Mouse (Mus musculus) erythroid progenitor cell, adult 5-6 weeks (primary cell): ENCODE data around the gene Ppp1r13b. TPM values are rescaled to one million over a fixed set of nuclear protein-coding genes. Genes with fewer than 3 reads are reported as not detected.

Source experiments
- ATAC-seq: replicated peaks from 2 replicates; pipeline ENCODE4 v1.8.0; 2016; ENCODE audit warnings: moderate number of reproducible peaks, mild to moderate bottlenecking, moderate TSS enrichment, inconsistent platforms; ENCODE audit not compliant: poor library complexity, low FRiP score, severe bottlenecking
- total RNA-seq, 2 experiments: library from RNA; stranded (forward) in 1 of 2; stranded (reverse) in 1 of 2; fragments of 150-400 nt in 1 of 2; fragments of 186-747, 209-891 nt in 1 of 2; gene quantifications; 2 replicates each; pipeline versions ENCODE4 v1.2.3 to v1.2.4; 2015 to 2017; ENCODE audit warnings: low replicate concordance in 2 of 2

Gene Ppp1r13b
- total RNA-seq, 2 experiments from 2014 or later: 6.7 to 14.7 TPM

DNA sequence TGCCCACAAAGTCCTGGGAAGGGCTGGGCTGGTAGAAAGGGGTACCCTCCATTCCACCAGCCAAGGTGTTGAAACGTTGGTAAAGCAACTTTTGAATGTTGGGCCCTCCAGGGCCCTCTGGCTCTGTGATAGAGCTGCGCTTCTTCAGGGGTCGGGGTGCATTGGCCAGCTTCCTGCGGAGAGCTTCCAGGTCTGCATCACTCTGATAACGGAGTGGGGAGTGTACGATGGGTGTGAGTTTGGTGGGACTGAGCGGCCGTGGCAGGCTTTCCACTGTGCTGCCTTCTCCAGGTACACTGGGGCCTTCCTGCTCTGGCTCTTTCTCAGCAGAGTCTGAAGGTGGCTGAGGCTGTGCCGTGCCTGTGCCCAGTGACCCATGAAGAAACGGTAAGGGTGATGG is 74.5 kb downstream of the Ppp1r13b start:
- ATAC-seq: peak; percentile 85

DNA sequence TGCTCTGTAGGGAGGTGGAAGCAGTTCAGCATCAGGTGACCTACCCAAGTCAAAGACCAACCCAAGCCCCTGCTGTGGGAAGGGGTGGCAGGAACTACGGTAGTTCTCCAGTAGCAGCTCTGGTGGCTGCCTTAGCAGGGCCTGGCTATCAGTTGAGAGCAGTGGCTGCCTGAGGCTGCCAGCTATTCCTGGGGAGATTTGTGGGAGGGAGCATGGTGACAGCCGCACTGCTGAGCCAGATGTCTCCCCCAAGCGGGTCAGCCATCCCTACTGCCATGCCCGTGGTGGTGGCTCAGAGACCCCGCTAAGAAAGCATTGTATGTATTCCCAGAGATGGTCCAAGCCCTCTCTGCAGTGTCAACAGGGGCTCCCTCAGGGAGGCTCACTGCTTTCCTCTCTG is 75.3 kb downstream of the Ppp1r13b start:
- ATAC-seq: no peak

DNA sequence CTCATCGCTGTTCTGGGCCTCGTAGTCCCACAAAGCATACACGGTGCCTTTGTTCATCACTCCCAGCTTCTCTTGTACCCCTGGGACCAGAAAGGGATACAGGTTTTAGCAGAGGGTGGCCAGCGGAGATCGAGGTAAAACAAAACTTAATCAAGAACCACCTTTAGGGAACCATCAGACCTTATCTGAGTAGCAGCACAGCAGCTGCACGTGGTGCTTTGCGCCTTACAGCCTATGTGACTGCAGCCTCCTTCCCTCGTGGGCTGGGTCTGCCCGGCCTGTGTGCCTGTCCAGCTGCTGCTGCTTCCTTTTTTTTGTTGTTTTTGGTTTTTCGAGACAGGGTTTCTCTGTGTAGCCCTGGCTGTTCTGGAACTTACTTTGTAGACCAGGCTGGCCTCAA is 77.5 kb downstream of the Ppp1r13b start:
- ATAC-seq: no peak

DNA sequence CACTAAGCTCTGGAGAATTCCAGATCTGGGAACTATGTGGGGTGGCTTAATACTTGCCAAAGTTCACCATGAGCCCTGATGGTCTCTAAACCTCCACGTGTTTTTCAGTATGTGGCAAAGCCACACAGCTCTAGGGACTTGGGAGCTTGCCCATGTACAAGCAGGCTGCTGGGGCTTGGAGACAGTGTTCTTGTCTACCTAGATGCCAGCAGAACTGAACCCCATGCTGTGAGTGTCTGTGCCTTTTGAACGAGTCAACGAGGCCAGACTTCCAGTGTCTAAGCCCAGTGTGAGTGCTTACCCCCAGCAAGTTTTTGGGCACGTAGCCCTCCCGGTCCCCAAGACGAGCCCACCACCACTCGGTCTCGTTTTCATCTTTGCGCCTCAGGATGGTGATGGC is 78.0 kb downstream of the Ppp1r13b start:
- no peak for ATAC-seq

DNA sequence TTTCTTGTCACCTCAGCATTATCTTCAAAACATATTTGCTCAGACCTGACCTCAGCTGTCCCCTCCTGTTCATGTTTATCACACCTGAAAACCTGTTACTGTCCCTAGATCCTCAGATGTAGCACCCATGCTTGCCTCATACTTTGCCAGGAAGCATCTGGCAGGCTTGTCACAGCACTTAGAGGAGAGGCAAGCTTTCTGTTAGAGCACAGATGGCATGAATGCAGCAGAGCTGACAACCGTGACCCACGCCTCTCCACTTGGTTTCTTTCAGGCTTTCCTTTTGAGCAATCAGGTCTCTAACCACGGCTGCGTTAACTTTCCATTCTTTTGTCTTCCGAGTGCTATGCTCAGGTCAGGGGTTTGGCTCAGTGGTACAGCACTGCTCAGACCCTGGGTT is 78.5 kb downstream of the Ppp1r13b start:
- no peak for ATAC-seq

DNA sequence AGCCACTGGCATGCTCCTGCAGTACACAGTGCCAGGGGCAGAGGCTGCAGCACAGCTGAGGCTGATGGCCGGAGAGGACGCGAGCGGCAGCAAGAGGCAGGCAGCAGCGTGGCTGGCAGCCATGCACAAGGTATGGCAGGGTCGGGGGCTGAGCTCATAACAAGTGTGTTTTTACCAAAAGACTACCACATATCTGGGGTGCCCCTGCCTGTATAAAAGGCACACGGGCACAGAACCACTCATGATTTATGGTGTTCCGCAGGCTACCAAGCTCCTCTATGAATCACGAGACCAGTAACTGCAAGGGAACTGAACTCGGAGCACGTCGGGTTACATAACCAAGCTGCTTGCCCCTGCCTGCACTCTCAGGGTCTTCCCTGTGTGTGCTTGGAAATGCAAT is 80.4 kb downstream of the Ppp1r13b start:
- ATAC-seq: no peak

DNA sequence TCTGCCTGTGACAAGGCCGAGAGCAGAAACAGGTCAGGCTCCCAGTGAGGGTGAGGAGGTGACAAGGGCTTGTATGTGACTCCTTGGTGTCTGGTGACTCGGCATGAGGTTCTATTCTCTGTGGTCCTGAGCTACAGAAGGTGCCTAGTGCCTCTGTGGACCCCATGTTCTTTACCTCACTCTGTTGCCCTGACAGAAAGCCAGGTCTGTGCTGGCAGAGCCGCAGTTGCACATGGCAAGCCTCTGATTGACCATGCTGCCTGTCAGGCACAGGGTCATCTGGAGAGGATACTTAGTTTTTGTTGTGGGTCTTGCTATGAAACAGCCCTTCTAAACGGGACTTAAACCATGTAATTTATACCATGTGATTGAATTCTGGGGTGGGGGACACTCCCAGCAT is 86.0 kb downstream of the Ppp1r13b start:
- no peak for ATAC-seq

DNA sequence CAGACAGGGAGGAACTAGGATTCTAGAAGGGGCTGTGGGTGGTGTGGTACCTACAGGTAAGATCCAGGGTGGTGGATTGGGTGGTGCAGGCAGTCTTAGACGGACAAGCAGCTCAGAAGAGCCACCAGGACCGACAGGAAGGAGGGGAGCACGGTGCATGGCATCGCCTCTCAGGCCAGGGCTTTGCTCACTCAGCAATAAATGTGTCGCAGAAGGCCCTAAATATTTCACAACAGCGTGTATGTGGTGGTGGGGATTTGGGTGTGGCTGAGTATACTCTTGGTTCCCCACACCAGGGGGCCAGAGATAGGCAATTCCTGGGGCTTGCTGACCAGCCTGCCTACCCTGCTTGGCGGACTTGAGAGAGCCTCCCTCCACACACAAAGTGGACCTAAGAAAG is 87.2 kb downstream of the Ppp1r13b start:
- ATAC-seq: no peak

DNA sequence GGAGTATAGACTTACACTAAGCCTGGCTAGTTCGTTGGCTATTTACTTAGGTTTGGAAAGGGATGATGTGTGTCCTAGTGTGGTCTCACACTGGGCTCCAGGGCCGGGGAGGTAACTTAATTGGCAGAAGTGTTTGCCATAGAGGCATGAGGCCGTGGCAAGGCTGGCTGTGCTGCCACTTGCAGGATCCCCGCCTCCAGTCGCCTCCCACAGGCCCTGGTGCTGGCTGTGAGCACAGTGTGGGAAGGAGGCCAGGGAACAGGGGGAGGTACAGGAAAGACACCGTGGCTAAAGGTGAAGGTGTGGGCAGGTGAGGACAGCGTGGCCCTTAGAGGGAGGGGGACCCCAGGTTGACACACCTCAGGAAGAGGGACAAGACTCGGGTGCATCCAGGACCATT is 88.0 kb downstream of the Ppp1r13b start:
- no peak for ATAC-seq

DNA sequence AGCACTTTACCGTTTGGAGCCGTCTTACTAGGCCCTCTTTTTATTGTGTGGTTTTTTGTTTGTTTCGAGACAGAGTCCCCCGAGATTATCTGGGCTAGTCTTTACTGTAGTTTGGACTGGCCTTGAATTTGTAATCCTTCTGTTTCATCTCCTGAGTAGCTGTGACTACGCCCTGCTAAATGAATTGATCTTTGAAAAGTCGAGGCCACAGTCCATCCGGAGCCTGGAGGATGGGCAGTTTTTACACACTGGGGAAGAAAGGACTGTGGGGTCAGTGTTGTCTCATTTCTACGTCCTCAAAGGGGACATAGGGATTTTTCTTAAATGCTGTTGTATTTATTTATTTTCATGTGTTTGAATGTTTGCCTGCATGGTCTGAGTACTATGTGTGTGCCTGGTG is 89.9 kb downstream of the Ppp1r13b start:
- ATAC-seq: no peak

DNA sequence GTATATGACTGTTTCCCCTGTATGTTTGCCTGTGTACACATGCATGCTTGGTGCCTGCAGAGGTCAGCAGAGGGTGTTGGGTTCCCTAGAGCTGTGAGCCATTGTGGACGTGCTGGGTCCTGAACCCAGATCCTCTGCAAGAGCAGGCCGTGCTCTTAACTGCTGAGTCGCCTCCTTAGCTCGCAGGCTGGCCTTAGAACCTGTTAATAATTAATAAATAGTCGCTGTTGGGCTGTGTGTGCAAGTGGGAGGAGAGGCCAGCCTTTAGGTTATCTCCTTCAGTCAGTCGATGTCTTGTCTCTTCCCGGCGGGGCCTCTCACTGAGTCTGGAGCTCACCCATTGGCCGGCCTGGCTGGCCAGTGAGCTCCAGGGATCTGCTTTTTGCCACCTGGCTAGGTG is 90.9 kb downstream of the Ppp1r13b start:
- 0 out of 2 replicates have a peak, but pooled peaks have one; percentile 8 for ATAC-seq

DNA sequence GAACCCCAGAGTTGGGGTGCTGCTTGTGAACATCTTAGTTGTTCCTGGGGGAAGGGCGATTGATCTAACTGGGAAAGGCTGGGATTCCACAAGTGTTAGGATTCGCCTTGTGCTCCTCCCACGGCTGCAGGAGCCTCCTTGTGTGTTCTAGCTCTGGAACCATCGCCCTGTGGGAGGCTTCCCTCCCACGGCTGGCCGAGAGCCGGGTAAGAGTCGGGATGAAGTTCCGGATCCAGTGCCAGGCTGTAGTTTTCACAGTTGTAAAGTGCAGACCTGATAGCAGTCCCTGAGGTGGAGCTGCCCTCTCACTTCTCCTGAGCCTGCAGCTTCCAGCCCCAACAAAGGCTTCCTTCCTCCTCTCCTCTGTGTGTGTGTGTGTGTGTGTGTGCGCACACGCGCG is 91.4 kb downstream of the Ppp1r13b start:
- no peak for ATAC-seq

DNA sequence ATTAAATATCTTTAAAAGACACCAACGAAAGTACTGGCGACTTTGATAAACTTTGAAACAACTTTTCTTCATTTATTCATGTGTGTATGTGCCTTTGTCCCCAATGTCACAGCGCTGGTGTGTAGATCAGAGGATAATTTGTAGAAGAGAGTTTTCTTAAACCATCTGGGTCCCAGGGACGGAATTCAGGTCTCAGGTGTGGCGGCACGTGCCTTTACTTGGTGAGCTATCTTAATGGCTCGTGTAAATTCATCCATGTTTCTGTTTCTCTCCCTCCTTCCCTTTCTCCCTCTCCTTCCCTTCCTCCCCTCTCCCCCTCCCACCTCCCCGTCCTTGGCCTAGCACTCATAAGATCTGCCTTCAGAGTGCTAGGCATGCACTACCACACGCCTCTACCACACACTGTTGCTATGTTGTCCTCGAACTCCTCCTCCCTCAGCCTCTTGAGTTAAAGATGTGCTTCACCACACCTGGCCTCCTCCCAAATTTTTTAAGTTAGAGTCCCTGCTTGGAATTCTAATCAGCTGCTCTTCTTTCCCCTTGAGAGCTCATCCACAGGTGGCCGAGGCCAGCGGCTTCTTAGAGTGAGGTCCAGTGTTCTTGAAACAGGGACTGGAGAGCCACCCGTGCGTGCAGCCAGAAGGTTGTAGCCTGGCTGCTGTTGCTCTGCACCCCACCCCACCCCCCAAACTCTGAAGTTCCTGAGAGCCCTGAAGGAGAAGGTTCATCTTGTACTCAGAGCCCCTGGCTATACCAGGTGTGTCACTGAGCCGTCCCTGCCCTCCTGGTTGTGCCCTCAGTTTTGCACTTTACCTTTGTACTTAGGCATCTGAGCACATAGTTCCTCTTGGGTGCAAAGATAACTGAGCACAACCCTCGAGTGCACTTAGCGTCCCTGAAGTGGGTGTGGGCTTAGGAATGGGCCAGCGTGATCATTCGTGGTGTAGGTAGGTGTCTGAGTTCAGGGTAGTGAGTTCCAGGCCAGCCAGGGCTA is 92.8 kb downstream of the Ppp1r13b start:
- no peak for ATAC-seq

DNA sequence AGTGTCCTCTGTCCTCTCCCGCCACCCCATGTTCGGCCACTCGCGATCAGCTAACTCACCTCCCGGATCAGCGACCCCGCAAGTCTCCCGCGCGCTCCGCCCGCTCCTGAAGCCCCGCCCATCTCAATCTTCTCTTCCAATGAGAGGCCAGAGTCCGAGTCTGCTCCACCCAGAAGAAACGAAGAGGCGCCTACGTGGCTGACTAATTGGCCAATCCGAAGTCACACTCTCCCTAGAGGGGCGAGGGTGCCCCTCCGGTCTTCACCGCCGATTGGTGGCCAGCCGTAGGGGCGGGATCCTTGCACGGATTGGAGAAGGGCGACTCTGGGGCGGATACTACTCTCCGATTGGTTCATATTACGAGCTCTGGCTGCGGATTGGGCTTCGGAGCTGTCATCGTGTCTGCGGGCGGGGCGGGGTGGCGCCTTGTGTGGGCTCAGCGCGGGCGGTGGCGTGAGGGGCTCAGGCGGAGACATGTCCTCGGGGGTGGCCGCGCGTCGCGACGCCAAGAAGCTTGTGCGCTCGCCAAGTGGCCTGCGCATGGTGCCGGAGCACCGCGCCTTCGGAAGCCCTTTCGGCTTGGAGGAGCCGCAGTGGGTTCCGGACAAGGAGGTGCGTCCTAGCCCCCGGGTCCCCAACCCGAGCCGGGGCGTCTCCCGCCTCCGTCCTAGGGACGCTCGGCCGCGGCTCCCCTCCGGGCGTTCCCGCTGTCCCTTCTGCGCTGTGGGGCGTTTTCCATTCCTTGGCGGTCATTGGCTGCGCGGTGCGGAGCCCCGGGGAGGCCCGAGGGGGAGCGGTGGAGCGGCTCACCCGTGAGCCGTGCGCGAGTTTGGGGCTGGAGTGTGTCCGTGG is 93.9 kb downstream of the Ppp1r13b start, which contains the start of the genes Xrcc3 and Zfyve21:
Gene Xrcc3 (minus strand): TSS at position 108 of the 852 bp plus-strand sequence.
Gene Zfyve21 (plus strand): TSS at position 405 of the 852 bp plus-strand sequence.
- ATAC-seq: peak; percentile 83

DNA sequence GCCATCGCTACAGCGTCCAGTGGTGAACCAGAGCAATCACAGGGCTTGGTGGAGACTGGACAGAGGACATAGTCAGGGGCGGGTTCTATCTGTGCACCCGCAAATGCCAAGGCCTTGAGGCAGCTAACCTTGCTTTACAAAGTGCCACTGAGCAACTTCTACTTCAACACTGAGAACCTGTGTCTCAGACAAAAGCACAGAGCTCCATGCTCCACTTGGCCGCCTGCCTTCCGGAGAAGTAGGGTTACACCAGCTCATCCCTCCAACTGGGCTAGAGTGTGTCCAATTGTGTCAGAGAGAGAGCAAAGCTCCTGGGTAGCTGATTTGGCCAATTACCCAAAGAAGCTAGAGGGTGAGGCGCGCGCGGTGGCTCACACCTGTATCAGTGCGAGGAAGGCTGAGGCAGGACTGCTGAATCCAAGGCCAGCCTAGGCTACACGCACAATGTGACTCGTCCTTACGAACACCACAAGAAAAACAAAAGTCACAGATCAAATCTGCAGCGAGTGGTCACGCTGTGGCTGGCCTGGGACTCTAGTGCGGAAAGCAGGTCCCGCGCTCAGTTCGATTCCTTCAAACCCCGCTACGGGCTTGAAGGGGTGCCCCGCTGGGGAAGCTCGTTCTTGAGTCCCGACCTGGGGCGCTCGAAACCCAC is 94.7 kb downstream of the Ppp1r13b start:
- ATAC-seq: peak; percentile 9; the same call in 1 of the 2 replicates

DNA sequence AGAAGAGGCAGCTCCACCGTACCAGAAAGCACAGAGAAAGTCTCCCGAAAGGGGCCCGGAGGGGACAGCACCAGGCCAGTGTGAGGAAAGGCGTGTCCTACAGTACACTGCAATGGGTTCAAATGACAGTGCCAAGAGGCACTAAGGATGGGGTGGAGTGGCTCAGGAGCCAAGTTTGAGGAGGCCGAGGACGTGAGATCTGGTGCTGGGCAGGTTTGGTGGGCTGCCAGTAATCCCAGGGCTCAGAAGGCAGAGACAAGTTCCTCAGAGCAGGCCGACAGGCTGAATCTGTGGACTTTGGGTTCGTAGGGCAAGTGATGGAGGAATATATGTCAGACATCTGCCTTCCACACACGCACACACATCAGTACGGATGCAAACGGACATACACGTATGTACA is 95.3 kb downstream of the Ppp1r13b start:
- no peak for ATAC-seq

DNA sequence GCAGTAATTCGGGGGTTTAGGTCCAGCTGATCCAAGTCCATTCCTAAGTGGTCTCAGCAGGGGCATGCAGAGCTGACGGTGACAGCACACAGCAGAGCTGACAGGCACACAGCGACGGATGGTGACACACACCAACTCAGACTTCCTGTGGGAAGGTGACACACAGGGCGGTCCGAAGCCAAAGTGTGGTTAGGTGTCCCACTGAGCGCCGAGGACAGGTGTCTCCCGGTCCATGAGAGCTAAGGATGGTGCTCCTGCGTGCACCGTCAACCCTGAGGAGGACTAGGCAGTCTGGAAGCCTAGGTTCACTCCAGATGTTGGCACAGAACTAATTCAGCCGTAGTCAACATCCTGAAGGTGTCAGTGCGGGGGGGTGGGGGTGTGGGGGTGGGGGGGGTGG is 95.8 kb downstream of the Ppp1r13b start:
- ATAC-seq: no peak

DNA sequence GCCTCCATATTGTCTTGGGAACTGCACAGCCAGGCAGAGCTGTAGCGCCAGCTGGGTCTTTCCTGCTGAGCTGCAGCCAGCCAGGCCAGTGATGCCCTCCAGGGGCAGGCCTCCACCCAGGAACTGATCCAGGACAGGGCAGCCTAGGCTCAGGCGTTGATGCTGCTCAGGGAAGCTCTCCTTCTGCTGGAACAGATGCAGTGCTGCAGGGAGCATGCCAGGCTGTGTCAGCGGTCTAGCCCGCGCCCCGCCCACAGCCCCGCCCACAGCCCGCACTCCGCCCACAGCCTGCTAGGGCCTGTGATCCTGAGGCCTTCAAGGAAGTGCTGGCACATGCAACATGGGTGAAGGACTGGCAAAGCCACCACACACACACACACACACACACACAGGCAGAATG is 98.1 kb downstream of the Ppp1r13b start:
- peak; percentile 32; the same call in 1 of the 2 replicates for ATAC-seq

DNA sequence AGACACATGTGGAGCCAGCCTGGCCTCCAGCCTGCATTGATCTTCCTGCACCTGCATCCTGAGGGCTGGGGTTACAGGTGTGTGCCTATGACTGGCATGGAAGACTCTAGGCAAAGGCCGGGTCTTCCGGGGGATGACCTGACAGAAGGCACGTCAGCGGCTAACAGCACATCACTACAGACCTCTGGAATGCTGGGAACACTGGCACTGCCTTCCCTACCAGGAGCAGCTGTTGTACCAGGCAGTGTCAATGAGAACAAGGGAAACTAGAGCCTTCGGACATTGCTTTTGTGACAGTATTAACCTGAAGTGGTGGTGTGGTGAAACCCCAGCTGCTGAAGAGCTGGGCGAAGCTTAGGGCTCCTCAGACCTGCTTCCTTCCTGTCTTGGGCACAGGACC is 99.1 kb downstream of the Ppp1r13b start:
- ATAC-seq: no peak

DNA sequence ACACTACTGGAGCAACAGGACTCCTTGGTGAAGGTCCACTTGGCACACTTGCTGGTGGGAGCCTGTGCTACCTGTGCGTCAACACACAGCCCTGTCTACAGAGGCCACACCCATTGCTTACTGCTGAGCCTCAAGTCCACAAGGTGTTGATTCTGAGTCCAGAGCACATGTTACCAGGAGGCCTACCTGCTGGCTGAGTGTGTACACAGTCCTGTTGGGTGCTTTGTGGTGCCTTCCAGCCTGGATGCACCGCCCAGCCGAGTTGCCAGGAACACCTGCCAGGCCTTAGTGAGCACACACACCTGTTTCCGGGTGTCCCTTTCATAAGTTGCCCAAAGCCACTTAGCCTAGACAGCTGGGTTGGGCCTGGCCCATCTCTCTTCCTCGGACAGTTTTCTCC is 104.4 kb downstream of the Ppp1r13b start:
- no peak for ATAC-seq
